Mouse (Mus musculus) lung, postnatal 0 days (tissue): ENCODE measurements around the gene A830005F24Rik. TPM values are rescaled to one million over a fixed set of nuclear protein-coding genes. Genes with fewer than 3 reads are reported as not detected.

Source experiments
- ATAC-seq: fragments of 200-750 bp; cut with Nextera tagmentation; 2 replicates; pipeline ENCODE4 v1.8.0; 2017; ENCODE audit warnings: moderate library complexity
- DNase-seq: peaks from one replicate; pipeline ENCODE4 v3.0.0-alpha.2; 2016; ENCODE audit warnings: low spot score
- H3K27ac ChIP-seq: fragments of 300-500 bp; sonication (generic); 2 replicates; pipeline ENCODE4 v1.5.1; 2014; ENCODE audit warnings: antibody characterized with exemption, mild to moderate bottlenecking, low read length, mixed read lengths
- H3K27me3 ChIP-seq: fragments of 300-500 bp; sonication (generic); replicated peaks from 2 replicates; pipeline ENCODE4 v1.6.1; 2014; ENCODE audit warnings: low read length, mixed read lengths; ENCODE audit not compliant: insufficient read depth
- H3K36me3 ChIP-seq: fragments of 300-500 bp; sonication (generic); 2 replicates; pipeline ENCODE4 v1.6.1; 2014; ENCODE audit warnings: low read length, mixed read lengths; ENCODE audit not compliant: insufficient read depth
- H3K4me1 ChIP-seq: fragments of 300-500 bp; sonication (generic); 2 replicates; pipeline ENCODE4 v1.6.1; 2014; ENCODE audit warnings: antibody characterized with exemption, low read depth, low read length, mixed read lengths; ENCODE audit not compliant: insufficient read depth
- H3K4me2 ChIP-seq: fragments of 300-500 bp; sonication (generic); replicated peaks from 2 replicates; pipeline ENCODE4 v1.6.1; 2014; ENCODE audit warnings: low read depth, mild to moderate bottlenecking, low read length, moderate library complexity, mixed read lengths
- H3K4me3 ChIP-seq: fragments of 300-500 bp; sonication (generic); 2 replicates; pipeline ENCODE4 v1.5.1; 2014; ENCODE audit warnings: low read depth, low read length
- H3K9ac ChIP-seq: fragments of 300-500 bp; sonication (generic); replicated peaks from 2 replicates; pipeline ENCODE4 v1.6.1; 2014; ENCODE audit warnings: low read depth, mild to moderate bottlenecking
- H3K9me3 ChIP-seq: fragments of 300-500 bp; sonication (generic); 2 replicates; pipeline ENCODE4 v1.6.1; 2016; ENCODE audit warnings: low read length, mixed read lengths
- CTCF ChIP-seq: IDR thresholded peaks from 2 replicates; pipeline ENCODE4 v1.5.1; 2016; ENCODE audit warnings: antibody characterized with exemption, mild to moderate bottlenecking
- EP300 ChIP-seq: IDR thresholded peaks from 2 replicates; pipeline ENCODE4 v1.6.1; 2016; ENCODE audit warnings: antibody characterized with exemption, mild to moderate bottlenecking, control low read depth
- WGBS: fragments of 180-500 bp; shearing (Covaris S2); extraction: QIAGEN DNeasy Blood & Tissue Kit; methylation state at CpG from one replicate; pipeline ENCODE4 v1.1.7; 2014; 5-methylcytosine and 5-hydroxymethylcytosine counted together
- polyA plus RNA-seq: library from polyadenylated mRNA; unstranded; fragments of >200 nt; fragmentation: Nextera tagmentation; extraction: Ambion mirVana; gene quantifications from 2 replicates; pipeline ENCODE4 v1.2.1, GENCODE M21; 2015

The A830005F24Rik gene
- polyA plus RNA-seq, 1 experiment from 2014 or later = 0.41 TPM

GRCm38 (mm10) chr13:48548296-48548695, 34.9 kb downstream of the A830005F24Rik start:
- H3K9ac ChIP-seq = no peak overlapping the region
- ATAC-seq (no peak), DNase-seq (peak; percentile 47)
- no peak overlapping the region for H3K4me3 ChIP-seq
- TF ChIP-seq EP300 = no peak
- TF ChIP-seq CTCF = no peak
- no peaks in the 10 kb centered on the region for H3K27me3 ChIP-seq
- H3K4me2 ChIP-seq = no peak overlapping the region
- WGBS = 75% methylated on average over 5 of the region's 5 CpGs
- peaks cover 21% of the 10 kb centered on the region; the same call in 1 of the 2 replicates for H3K4me1 ChIP-seq
- no peaks in the 10 kb centered on the region for H3K36me3 ChIP-seq
- no peak overlapping the region for H3K27ac ChIP-seq
- no peaks in the 10 kb centered on the region for H3K9me3 ChIP-seq

GRCm38 (mm10) chr13:48552181-48553090, 39.1 kb downstream of the A830005F24Rik start:
- Histone ChIP-seq H3K27ac (peak overlapping the region; percentile 93), H3K36me3 (no peaks in the 10 kb centered on the region), H3K27me3 (no peaks in the 10 kb centered on the region), H3K4me3 (peak overlapping the region; percentile 28), H3K9ac (peak overlapping the region; percentile 32), H3K9me3 (no peaks in the 10 kb centered on the region), H3K4me2 (peak overlapping the region; percentile 63), H3K4me1 (peaks cover 10% of the 10 kb centered on the region; the same call in 1 of the 2 replicates)
- TF ChIP-seq EP300 = 0 out of 2 replicates have a peak, but pooled peaks have one; percentile 29
- no peak; the same call in 1 of the 2 replicates for TF ChIP-seq CTCF
- DNase-seq (peak; percentile 94), ATAC-seq (peak; percentile 94)
- WGBS = 8% methylated on average over 21 of the region's 21 CpGs

- TF ChIP-seq EP300 (no peak), CTCF (no peak)
- Histone ChIP-seq H3K4me1 (peaks cover 10% of the 10 kb centered on the region; the same call in 1 of the 2 replicates), H3K4me2 (no peak overlapping the region), H3K27ac (peak overlapping the region; percentile 93; the same call in 1 of the 2 replicates), H3K4me3 (no peak overlapping the region), H3K36me3 (no peaks in the 10 kb centered on the region), H3K9ac (no peak overlapping the region), H3K27me3 (no peaks in the 10 kb centered on the region), H3K9me3 (no peaks in the 10 kb centered on the region)
- DNase-seq = no peak
- 44% methylated on average over 5 of the region's 5 CpGs for WGBS
- no peak for ATAC-seq
Measured at GRCm38 (mm10) chr13:48553511-48553910, 40.1 kb downstream of the A830005F24Rik start.

- ATAC-seq (no peak), DNase-seq (no peak)
- 91% methylated on average over 1 of the region's 1 CpGs for WGBS
- Histone ChIP-seq H3K4me2 (no peak overlapping the region), H3K4me3 (no peak overlapping the region), H3K9ac (no peak overlapping the region), H3K4me1 (peaks cover 10% of the 10 kb centered on the region; the same call in 1 of the 2 replicates), H3K27ac (no peak overlapping the region), H3K27me3 (no peaks in the 10 kb centered on the region), H3K36me3 (no peaks in the 10 kb centered on the region), H3K9me3 (no peaks in the 10 kb centered on the region)
- TF ChIP-seq CTCF (no peak), EP300 (no peak)
Measured at GRCm38 (mm10) chr13:48554552-48554951, 41.2 kb downstream of the A830005F24Rik start.

- H3K4me2 ChIP-seq = no peak overlapping the region
- TF ChIP-seq EP300 (no peak), CTCF (no peak)
- H3K9me3 ChIP-seq = no peaks in the 10 kb centered on the region
- no peak for ATAC-seq
- H3K36me3 ChIP-seq = no peaks in the 10 kb centered on the region
- no peak overlapping the region for H3K27ac ChIP-seq
- no peak for DNase-seq
- no peak overlapping the region for H3K9ac ChIP-seq
- H3K4me1 ChIP-seq = peaks cover 10% of the 10 kb centered on the region; the same call in 1 of the 2 replicates
- WGBS = 22% methylated on average over 1 of the region's 1 CpGs
- H3K4me3 ChIP-seq = no peak overlapping the region
- no peaks in the 10 kb centered on the region for H3K27me3 ChIP-seq
Measured at GRCm38 (mm10) chr13:48555976-48556375, 42.6 kb downstream of the A830005F24Rik start.

GRCm38 (mm10) chr13:48561481-48561880, 48.1 kb downstream of the A830005F24Rik start:
- ATAC-seq (no peak), DNase-seq (no peak)
- TF ChIP-seq CTCF (no peak), EP300 (no peak)
- Histone ChIP-seq H3K36me3 (no peaks in the 10 kb centered on the region), H3K4me1 (peaks cover 7% of the 10 kb centered on the region), H3K9me3 (no peaks in the 10 kb centered on the region), H3K9ac (no peak overlapping the region), H3K4me3 (no peak overlapping the region), H3K27me3 (no peaks in the 10 kb centered on the region), H3K4me2 (no peak overlapping the region), H3K27ac (no peak overlapping the region)
- 90% methylated on average over 2 of the region's 2 CpGs for WGBS
